Comparison of ENCODE assay signal across 8 mouse cellular contexts in genomic region chr10:121626186-121626882, GRCm38 (mm10). TPM values are rescaled to one million over a fixed set of nuclear protein-coding genes. Genes with fewer than 3 reads are reported as not detected.
DNase-seq lines count a peak whose midpoint lies in the region; ATAC-seq lines count a peak whose summit lies in the region.

Xpot (minus strand) TSS chr10:121626332.

- DNase-seq in adrenal gland, adult (ENCODE audit: inconsistent age in 2 of 2, low spot score in 1 of 2) = peak; percentile 99
- peak; percentile 98 for DNase-seq in embryo, embryonic 10.5 days (ENCODE audit: low spot score)
- DNase-seq in gastrocnemius, postnatal 14 days = peak; percentile 99
- DNase-seq in left cerebral cortex, postnatal 10 days (ENCODE audit: extremely low spot score in 1 of 2, low spot score in 2 of 2) = peak; percentile 98 to 99
- DNase-seq in right cerebral cortex, postnatal 25 days = peak; percentile 99
- peak; percentile 96 to 97 for DNase-seq in urinary bladder, postnatal 4 days (ENCODE audit: low spot score in 2 of 2)

- intact Hi-C loops in gastrocnemius, postnatal 14 days (cut with DNase I; ENCODE audit: low total_unique reads) = no loop called here
- intact Hi-C loops in left cerebral cortex, postnatal 10 days (cut with DNase I) = no loop called here

- ATAC-seq in inflammation-experienced regulatory T-cells, adult 6 months = peak; percentile 93
- ATAC-seq in megakaryocyte-erythroid progenitor cell, adult 5-6 weeks (replicated peaks; ENCODE audit: low FRiP score, low TSS enrichment, poor library complexity, severe bottlenecking) = peak; percentile 97

RNA-seq across cellular contexts. Expression of gene Xpot, which starts in this region (rescaled TPM):
- 10 to 100 TPM; 20.3 to 28.2 TPM for total RNA-seq in gastrocnemius, postnatal 14 days (2021)
- polyA plus RNA-seq in inflammation-experienced regulatory T-cells, adult 6 months (2017; shearing (Covaris generic)) = 10 to 100 TPM; 12.6 to 20.3 (median 19.9) TPM
- 10 to 100 TPM; 65.9 to 70.9 TPM for total RNA-seq in left cerebral cortex, postnatal 10 days (2021)
- 84.1 and 92.3 TPM in 2 replicates for total RNA-seq in megakaryocyte-erythroid progenitor cell, adult 5-6 weeks (2014; fragmentation: Nextera tagmentation)
- total RNA-seq in megakaryocyte-erythroid progenitor cell, adult 5-6 weeks (2017) = 127 and 153 TPM in 2 replicates

Comparison
In these comparisons a context has a peak if more than half of its experiments do, and no peak if none do; other contexts are left out.
1. Peak in every context shown above with its lines: DNase-seq and ATAC-seq.